Mouse (Mus musculus): ENCODE results near the gene S100a6. TPM values are rescaled to one million over a fixed set of nuclear protein-coding genes. Genes with fewer than 3 reads are reported as not detected.

S100a6 gene
- total RNA-seq, 4 experiments from 2014 or later, result 57.0 to 92.3 (median 67.2) TPM

GRCm38 (mm10) chr3:90626266-90627021 lies 13.8 kb downstream of the S100a6 start:
- no peak for DNase-seq

GRCm38 (mm10) chr3:90627366-90627765 lies 14.7 kb downstream of the S100a6 start:
- DNase-seq, result no peak

DNA sequence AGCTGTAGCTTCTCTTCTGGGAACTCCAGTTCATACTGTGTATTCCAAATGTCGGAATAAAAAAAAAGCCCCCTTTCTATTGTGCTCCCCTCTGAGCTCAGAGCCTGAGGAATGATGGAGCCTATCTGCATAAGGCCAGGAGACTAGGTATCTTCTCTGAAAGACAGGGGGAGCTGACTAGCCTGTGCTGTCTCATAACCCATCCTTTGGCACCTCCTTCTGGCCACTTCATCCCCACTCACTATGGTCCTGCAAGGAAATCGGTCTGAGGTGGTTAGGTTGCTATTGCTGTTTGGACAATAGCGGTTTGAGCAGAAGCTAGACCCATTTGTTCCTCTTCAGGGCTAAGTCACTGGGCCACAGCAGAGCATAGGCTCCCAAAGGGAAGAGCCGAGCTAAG lies 15.1 kb downstream of the S100a6 start:
- DNase-seq, result no peak

DNA sequence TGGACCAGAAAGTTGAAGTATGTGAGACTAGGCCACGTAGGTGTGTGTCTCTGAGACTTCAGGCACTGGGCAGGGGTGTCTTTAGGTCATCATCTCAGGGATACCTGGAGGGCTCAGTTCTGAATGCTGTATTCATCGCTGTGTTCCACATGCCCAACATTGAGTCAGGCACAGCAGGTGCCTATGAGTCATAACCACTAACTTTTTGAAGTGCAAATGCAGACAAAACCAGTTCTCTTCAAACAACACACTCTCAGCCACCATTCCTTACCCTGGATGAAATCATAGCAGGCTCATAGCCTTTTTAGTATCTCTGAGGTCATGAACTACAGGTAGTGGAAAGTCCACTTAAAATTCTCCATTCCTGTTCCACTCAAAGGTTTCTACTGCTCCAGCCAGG lies 16.6 kb downstream of the S100a6 start:
- no peak for DNase-seq

DNA sequence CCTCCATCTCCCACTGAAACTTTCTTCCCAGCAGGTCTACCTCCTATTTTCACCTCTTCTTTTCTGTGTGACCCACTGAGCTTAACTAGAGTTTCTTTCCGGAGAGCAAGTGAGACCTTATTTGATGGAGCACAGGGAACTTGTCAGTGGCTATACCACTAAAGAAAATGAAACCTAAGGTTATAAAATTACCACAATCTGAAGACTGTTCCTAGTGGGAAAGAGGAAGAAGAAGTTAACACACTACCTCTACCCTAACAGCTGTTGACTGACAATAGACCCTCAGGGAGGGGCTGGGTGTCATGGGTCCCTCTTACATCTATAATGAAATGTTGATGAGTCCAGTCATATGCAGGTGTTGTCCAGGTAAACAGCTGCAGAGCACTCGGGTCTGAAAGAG lies 19.3 kb downstream of the S100a6 start:
- no peak for DNase-seq

DNA sequence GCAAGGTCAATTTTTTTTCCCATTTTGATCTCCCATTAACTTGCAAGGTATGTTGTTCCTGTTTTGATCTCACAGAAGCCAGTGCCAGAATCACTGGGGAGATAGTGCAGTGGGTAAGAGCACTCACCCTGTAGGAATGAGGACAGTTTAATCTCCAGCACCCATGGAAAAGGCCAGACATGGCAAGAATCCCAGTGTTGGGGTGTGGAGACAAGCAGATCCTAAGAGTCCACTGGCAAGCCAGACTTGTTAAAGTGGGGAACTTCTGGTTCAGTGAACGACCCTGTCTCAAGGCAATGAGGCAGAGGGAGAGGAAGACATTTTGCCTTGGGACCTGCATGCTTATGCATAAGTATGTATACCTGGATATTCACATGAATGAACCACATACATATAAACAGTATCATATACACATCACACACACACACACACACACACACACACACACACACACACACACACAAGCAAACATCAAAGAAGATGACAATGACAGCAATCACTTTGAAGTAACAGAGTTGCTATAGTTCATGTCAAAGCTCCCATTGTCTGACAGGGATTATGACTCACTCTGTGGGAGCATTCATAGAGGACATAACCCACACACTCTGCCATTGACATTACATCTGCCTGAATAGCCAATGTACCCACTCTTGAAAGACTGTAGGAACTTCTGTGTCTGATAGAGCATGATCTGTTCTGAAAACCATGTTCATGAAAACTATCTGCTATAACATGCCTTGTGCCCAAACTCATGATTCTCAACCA lies 26.0 kb downstream of the S100a6 start:
- no peak for DNase-seq

GRCm38 (mm10) chr3:90639511-90640154 lies 27.0 kb downstream of the S100a6 start:
- no peak for DNase-seq

DNA sequence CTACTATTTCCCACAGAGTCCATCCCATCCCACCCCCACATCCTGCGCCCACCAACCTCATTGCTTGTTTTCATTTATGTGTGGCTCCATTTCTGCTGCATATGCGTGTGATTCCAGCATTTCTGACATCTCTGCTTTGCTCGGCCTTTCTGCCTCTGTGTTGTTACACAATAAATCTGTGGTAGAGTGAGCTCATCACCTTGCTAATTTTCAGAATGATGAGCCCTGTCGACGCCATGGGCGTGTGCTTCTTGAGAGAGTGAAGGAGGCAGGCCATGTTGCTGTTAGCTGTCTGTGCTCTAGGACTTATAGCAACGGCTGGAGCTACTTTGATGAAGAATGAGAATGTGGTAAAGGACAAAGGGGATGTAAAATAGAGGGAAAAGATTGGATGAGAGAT lies 28.3 kb downstream of the S100a6 start:
- DNase-seq, result no peak

DNA sequence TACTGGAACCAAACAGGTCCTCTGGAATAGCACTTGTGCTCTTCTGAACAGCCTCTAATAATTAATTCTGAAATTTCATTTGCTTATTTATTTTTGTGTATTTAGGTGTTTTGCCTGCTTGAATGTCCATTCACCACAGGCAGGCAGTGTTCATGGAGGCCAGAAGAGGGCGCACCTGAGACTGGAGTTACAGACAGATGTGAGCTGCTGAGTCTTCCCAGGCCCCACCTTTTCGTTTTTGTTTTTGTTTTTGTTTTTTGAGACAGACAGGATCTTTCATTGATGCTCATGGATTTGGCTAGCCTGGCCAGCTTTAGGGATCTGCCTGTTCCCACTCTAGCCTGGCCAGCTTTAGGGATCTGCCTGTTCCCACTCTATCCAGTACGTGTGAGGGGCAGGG lies 31.5 kb downstream of the S100a6 start:
- peak; percentile 21 for DNase-seq

- no peak for DNase-seq
Observed at GRCm38 (mm10) chr3:90647291-90647690, 34.6 kb downstream of the S100a6 start.

DNA sequence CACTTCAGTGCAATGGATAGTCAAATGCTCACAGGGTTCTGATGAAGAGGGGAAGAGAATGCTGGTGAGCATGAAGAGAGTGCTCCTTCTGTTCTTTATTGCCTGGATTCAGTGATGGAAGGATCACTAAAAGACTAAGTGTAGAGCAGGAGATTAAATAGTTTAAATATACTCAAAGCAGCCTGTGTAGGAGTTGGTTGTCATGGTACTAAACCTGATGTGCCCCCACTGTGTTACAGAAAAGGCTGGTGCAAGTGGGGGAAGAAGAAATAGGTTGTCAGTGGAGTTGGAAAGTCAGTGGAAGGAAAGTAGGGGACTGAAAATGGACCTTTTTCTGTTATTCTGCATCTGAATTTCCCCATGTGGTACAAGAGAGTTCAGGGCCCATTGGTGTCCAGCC lies 36.3 kb downstream of the S100a6 start:
- no peak for DNase-seq

DNA sequence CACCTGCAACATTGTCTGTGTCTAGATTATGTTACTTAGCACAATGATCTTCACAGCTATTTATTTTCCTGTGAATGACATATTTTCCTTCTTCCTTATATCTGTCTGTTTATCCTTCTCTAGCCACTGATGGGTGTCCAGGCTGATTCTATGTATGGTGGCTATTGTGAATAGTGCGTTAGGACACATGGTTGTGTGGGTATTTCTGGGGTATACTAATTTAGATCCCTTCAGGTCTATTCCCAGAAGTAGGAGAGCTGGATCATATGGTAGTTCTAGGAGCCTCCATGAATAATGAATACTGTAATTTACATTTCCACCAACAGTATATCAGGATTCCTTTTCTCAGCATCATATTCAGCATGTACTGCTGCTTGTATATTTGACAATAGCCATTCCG lies 37.1 kb downstream of the S100a6 start:
- no peak for DNase-seq

GRCm38 (mm10) chr3:90652878-90653508 lies 40.3 kb downstream of the S100a6 start:
- DNase-seq, result peak; percentile 29

- no peak for DNase-seq
Observed at GRCm38 (mm10) chr3:90653717-90654116, 41.0 kb downstream of the S100a6 start, which contains the start of gene S100a7a. TSS of gene S100a7a (plus strand) at chr3:90654017.

DNA sequence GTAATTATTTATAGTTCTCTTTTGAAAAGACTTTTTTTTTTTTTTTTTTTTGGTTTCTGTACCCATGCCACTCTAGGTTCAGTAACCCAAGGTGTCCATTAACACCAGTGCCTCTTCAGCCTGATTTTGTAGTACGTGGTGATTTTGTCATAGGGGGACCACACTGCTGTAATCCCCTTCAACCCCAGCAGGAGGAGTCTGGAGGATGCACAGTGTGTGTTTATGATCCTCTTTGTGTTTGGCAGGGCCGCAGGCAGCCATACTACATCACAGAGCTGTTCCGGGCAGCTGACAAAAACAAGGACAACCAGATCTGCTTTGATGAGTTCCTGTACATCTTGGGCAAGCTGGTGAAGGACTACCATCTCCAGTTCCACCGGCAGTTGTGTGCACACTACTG lies 44.7 kb downstream of the S100a6 start:
- DNase-seq, result no peak

- no peak for DNase-seq
Observed at GRCm38 (mm10) chr3:90659364-90660044, 46.8 kb downstream of the S100a6 start.

GRCm38 (mm10) chr3:90664219-90664618 lies 51.5 kb downstream of the S100a6 start:
- DNase-seq, result no peak

- DNase-seq, result peak; percentile 24
Observed at GRCm38 (mm10) chr3:90668846-90669245, 56.2 kb downstream of the S100a6 start, which contains the start of gene S100a8. TSS of gene S100a8 (plus strand) at chr3:90668978.

Data from adrenal gland, adult 8-10 months (tissue).